Mouse (Mus musculus): Measurements from ENCODE around the gene Arid1b.

DNA sequence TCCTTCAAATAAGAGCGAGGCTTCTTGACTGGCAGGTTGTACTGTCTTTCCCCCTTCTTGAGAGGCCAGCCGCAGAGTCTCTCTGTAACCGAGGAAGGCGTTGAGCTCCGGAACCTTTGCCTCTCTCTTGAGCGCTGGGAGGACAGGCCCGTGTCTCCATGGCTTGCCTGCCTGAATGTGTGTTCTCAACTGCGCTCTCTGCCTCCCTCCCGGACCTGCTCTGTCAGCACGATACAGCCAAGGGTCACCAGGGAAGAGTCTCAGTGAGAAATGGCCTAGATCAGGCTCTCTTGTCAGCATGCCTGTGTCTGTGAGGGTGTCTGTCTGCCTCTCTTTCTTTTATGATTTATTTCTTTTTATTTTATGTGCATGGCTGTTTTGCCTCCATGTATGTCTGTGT, 29.6 kb downstream of the Arid1b start:
- TF ChIP-seq TAL1 (conservative IDR thresholded peaks at IDR 0.05; ENCODE audit: low read depth, low read length) (no peak), CTCF (IDR thresholded peaks at IDR 0.05; ENCODE audit: low read depth, low read length) (no peak), POLR2AphosphoS5 (IDR thresholded peaks at IDR 0.05; ENCODE audit: insufficient replicate concordance, low read depth, low read length) (no peak)
